15 mouse cellular contexts compared by ENCODE assay signal in genomic region chr13:80000214-80000613, GRCm38 (mm10).
DNase-seq lines count a peak whose midpoint lies in the region; ATAC-seq and TF ChIP-seq lines count a peak whose summit lies in the region.
"Had no signal": no experiment of that assay in that cellular context is flagged by ENCODE, and none has a peak within 500 bp of the region (broad histone marks: within the 10 kb centered on the region; RNA-seq: fewer than 3 reads in every experiment).

No protein-coding gene starts in this region.

- no peaks in the 10 kb centered on the region for H3K9me3 ChIP-seq in forebrain, embryonic 14.5 days (replicated peaks; ENCODE audit: control insufficient read depth, low read length)
- no peaks in the 10 kb centered on the region for H3K9me3 ChIP-seq in hindbrain, postnatal 0 days (ENCODE audit: low read length)
- H3K9me3 ChIP-seq in neural tube, embryonic 11.5 days (ENCODE audit: control insufficient read depth, low read length), result no peaks in the 10 kb centered on the region
- H3K9me3 ChIP-seq: heart, embryonic 15.5 days; limb, embryonic 12.5 days had no signal

- DNase-seq in embryo, embryonic 10 days (ENCODE audit: low spot score), result peak; percentile 55
- DNase-seq in forebrain, embryonic 14.5 days (ENCODE audit: low spot score), result peak; percentile 4
- peak; percentile 4 for DNase-seq in hindbrain, postnatal 0 days (ENCODE audit: low spot score)
- peak; percentile 27 for DNase-seq in neural tube, embryonic 11.5 days (ENCODE audit: low spot score)
- DNase-seq in heart, postnatal 14 days, result no peak
- no peak for DNase-seq in kidney, adult 8-10 months
- DNase-seq in kidney, postnatal 4 days, result no peak
- DNase-seq in layer of hippocampus, adult 11-12 months (ENCODE audit: low spot score), result no peak
- DNase-seq: adrenal gland, adult 8-10 months; cerebellum, adult 9-10 months; liver, postnatal 0 days had no signal

- H3K36me3 ChIP-seq in forebrain, embryonic 14.5 days (ENCODE audit: control insufficient read depth, insufficient read depth, low read length), result no peaks in the 10 kb centered on the region
- no peaks in the 10 kb centered on the region for H3K36me3 ChIP-seq in hindbrain, postnatal 0 days (ENCODE audit: insufficient read depth, low read length)
- no peaks in the 10 kb centered on the region for H3K36me3 ChIP-seq in neural tube, embryonic 11.5 days (ENCODE audit: control insufficient read depth, insufficient read depth, low read length)
- H3K36me3 ChIP-seq: heart, embryonic 15.5 days; limb, embryonic 12.5 days had no signal

- ATAC-seq in forebrain, embryonic 14.5 days, result no peak
- ATAC-seq in hindbrain, postnatal 0 days, result no peak
- ATAC-seq in neural tube, embryonic 11.5 days (ENCODE audit: insufficient read depth, low FRiP score, low TSS enrichment), result peak; percentile 83
- ATAC-seq: inflammation-experienced regulatory T-cells, adult 6 months; liver, postnatal 0 days had no signal

- no peak overlapping the region for H3K27ac ChIP-seq in forebrain, embryonic 14.5 days (ENCODE audit: low read depth, low read length)
- no peak overlapping the region for H3K27ac ChIP-seq in hindbrain, postnatal 0 days
- peak overlapping the region; percentile 34 for H3K27ac ChIP-seq in neural tube, embryonic 11.5 days (ENCODE audit: low read depth, low read length)
- H3K27ac ChIP-seq: heart, embryonic 15.5 days; kidney, postnatal 0 days; limb, embryonic 12.5 days had no signal

- no peak overlapping the region for H3K4me2 ChIP-seq in forebrain, embryonic 14.5 days (ENCODE audit: low read length)
- H3K4me2 ChIP-seq in hindbrain, postnatal 0 days (ENCODE audit: low read depth, low read length), result no peak overlapping the region
- no peak overlapping the region for H3K4me2 ChIP-seq in neural tube, embryonic 11.5 days (ENCODE audit: low read depth)
- H3K4me2 ChIP-seq: heart, embryonic 15.5 days; limb, embryonic 12.5 days had no signal

- 65% methylated on average over 6 of the region's 6 CpGs for WGBS in forebrain, embryonic 14.5 days
- WGBS in hindbrain, postnatal 0 days, result 35% methylated on average over 6 of the region's 6 CpGs
- 27% methylated on average over 6 of the region's 6 CpGs for WGBS in neural tube, embryonic 11.5 days

- no peak overlapping the region for H3K4me3 ChIP-seq in forebrain, embryonic 14.5 days (ENCODE audit: low read depth, low read length)
- H3K4me3 ChIP-seq in hindbrain, postnatal 0 days (ENCODE audit: low read length), result no peak overlapping the region
- H3K4me3 ChIP-seq in neural tube, embryonic 11.5 days (ENCODE audit: low read depth, low read length), result no peak overlapping the region
- H3K4me3 ChIP-seq: heart, embryonic 15.5 days; limb, embryonic 12.5 days had no signal

- intact Hi-C loops in heart, postnatal 14 days (cut with DNase I), result no loop called here

- no peak for TF ChIP-seq CTCF in hindbrain, postnatal 0 days (IDR thresholded peaks at IDR 0.05; ENCODE audit: low read depth)

- no peak overlapping the region for H3K9ac ChIP-seq in forebrain, embryonic 14.5 days (ENCODE audit: low read length)
- no peak overlapping the region for H3K9ac ChIP-seq in hindbrain, postnatal 0 days (replicated peaks; ENCODE audit: low read length)
- no peak overlapping the region for H3K9ac ChIP-seq in neural tube, embryonic 11.5 days (ENCODE audit: low read length)
- H3K9ac ChIP-seq: heart, embryonic 15.5 days; limb, embryonic 12.5 days; liver, postnatal 0 days had no signal

- no peaks in the 10 kb centered on the region for H3K27me3 ChIP-seq in forebrain, embryonic 14.5 days (replicated peaks; ENCODE audit: control insufficient read depth, insufficient read depth, low read length)
- no peaks in the 10 kb centered on the region for H3K27me3 ChIP-seq in hindbrain, postnatal 0 days (ENCODE audit: insufficient read depth, low read length)
- no peaks in the 10 kb centered on the region for H3K27me3 ChIP-seq in neural tube, embryonic 11.5 days (ENCODE audit: control insufficient read depth, insufficient read depth, low read length)
- H3K27me3 ChIP-seq: heart, embryonic 15.5 days; limb, embryonic 12.5 days had no signal

- H3K4me1 ChIP-seq in forebrain, embryonic 14.5 days (ENCODE audit: control insufficient read depth, insufficient read depth, low read length), result peaks cover 3% of the 10 kb centered on the region; the same call in 1 of the 2 replicates
- H3K4me1 ChIP-seq in hindbrain, postnatal 0 days (ENCODE audit: insufficient read depth, low read length), result no peaks in the 10 kb centered on the region
- H3K4me1 ChIP-seq in neural tube, embryonic 11.5 days (ENCODE audit: control insufficient read depth, insufficient read depth, low read length), result peaks cover 5% of the 10 kb centered on the region; the same call in 1 of the 2 replicates
- H3K4me1 ChIP-seq: heart, embryonic 15.5 days had no signal

Comparison
In these comparisons a context has a peak if more than half of its experiments do, and no peak if none do; other contexts are left out.
1. DNase-seq: peak in embryo, embryonic 10 days (single experiment), forebrain, embryonic 14.5 days (single experiment), hindbrain, postnatal 0 days (single experiment) and neural tube, embryonic 11.5 days (single experiment); none in heart, postnatal 14 days (0 of 2), kidney, adult 8-10 months (0 of 2), kidney, postnatal 4 days (0 of 2) and layer of hippocampus, adult 11-12 months (single experiment).